Mouse (Mus musculus) neural tube, embryonic 13.5 days (tissue): ENCODE data around the gene Tns1. TPM values are rescaled to one million over a fixed set of nuclear protein-coding genes. Genes with fewer than 3 reads are reported as not detected.

Experiments
- ATAC-seq: fragments of 200-750 bp; cut with Nextera tagmentation; 2 replicates; pipeline ENCODE4 v1.8.0; 2017; ENCODE audit warnings: low read depth, mild to moderate bottlenecking, moderate TSS enrichment, moderate library complexity
- H3K27ac ChIP-seq: fragments of 300-500 bp; sonication (generic); replicated peaks from 2 replicates; pipeline ENCODE4 v1.5.1; 2015; ENCODE audit warnings: moderate library complexity, mild to moderate bottlenecking, inconsistent platforms
- H3K27me3 ChIP-seq: fragments of 300-500 bp; sonication (generic); 2 replicates; pipeline ENCODE4 v1.6.1; 2015; ENCODE audit warnings: mild to moderate bottlenecking, inconsistent platforms
- H3K36me3 ChIP-seq: fragments of 300-500 bp; sonication (generic); 2 replicates; pipeline ENCODE4 v1.6.1; 2015; ENCODE audit warnings: mild to moderate bottlenecking, inconsistent platforms
- H3K4me1 ChIP-seq: fragments of 300-500 bp; sonication (generic); replicated peaks from 2 replicates; pipeline ENCODE4 v1.6.1; 2015; ENCODE audit warnings: inconsistent platforms
- H3K4me2 ChIP-seq: fragments of 300-500 bp; sonication (generic); 2 replicates; pipeline ENCODE4 v1.6.1; 2015; ENCODE audit warnings: inconsistent platforms, mild to moderate bottlenecking, moderate library complexity
- H3K4me3 ChIP-seq: fragments of 300-500 bp; sonication (generic); 2 replicates; pipeline ENCODE4 v1.5.1; 2015; ENCODE audit warnings: mild to moderate bottlenecking, inconsistent platforms
- H3K9ac ChIP-seq: fragments of 300-500 bp; sonication (generic); 2 replicates; pipeline ENCODE4 v1.6.1; 2015; ENCODE audit warnings: moderate library complexity, mild to moderate bottlenecking, inconsistent platforms
- H3K9me3 ChIP-seq: fragments of 300-500 bp; sonication (generic); 2 replicates; pipeline ENCODE4 v1.6.1; 2016; ENCODE audit warnings: inconsistent platforms
- WGBS: fragments of 180-500 bp; shearing (Covaris S2); methylation state at CpG from one replicate; pipeline ENCODE4 v1.1.7; 2015; 5-methylcytosine and 5-hydroxymethylcytosine counted together
- polyA plus RNA-seq: library from polyadenylated mRNA; unstranded; fragments of >200 nt; fragmentation: Nextera tagmentation; extraction: Ambion mirVana; gene quantifications from 2 replicates; pipeline ENCODE4 v1.2.1, GENCODE M21; 2015

The Tns1 gene
- polyA plus RNA-seq, 1 experiment from 2014 or later: 15.8 TPM

DNA sequence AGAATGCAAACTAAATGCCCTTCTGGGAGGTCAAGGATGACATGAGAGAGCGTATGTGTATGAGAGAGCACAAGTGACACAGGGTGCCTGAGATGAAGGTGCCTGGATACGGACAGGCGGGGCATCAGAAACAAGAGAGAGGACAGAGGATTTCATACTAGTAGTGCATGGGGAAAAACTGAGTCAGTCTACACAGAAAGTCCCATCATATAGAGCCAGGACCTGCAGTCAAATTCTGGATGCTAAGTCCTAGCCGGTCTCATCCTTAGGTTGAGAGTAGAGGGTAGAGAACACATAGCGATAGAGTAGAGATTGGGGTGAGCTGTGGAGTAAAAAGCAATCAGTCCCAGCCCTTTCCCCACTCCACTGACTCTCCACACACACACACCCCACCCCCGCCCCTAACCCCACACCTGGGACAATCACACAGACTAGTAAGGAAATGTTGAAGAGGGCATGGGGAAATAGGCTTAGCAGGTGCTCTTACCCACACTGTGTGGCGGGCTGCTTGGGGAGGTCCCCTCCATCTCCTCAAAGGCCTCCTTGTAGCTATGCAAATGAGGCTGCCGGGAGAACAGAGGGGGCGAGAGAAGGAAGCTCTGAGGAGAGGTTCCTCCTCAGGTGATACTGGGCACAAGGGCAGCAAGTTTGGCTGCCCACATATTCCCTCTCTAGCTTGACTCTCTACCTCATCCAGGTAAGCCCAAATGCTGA lies 183.6 kb downstream of the Tns1 start:
- H3K9ac ChIP-seq: no peak overlapping the region
- H3K36me3 ChIP-seq: no peaks in the 10 kb centered on the region
- H3K4me1 ChIP-seq: peaks cover 6% of the 10 kb centered on the region; the same call in 1 of the 2 replicates
- H3K27me3 ChIP-seq: no peaks in the 10 kb centered on the region
- ATAC-seq: no peak
- H3K27ac ChIP-seq: no peak overlapping the region
- 79% methylated on average over 9 of the region's 9 CpGs for WGBS
- no peak overlapping the region for H3K4me3 ChIP-seq
- no peaks in the 10 kb centered on the region for H3K9me3 ChIP-seq
- no peak overlapping the region for H3K4me2 ChIP-seq

GRCm38 (mm10) chr1:73938597-73938996 lies 185.7 kb downstream of the Tns1 start:
- H3K9me3 ChIP-seq: no peaks in the 10 kb centered on the region
- H3K4me3 ChIP-seq: no peak overlapping the region
- H3K9ac ChIP-seq: no peak overlapping the region
- H3K27me3 ChIP-seq: no peaks in the 10 kb centered on the region
- H3K4me2 ChIP-seq: no peak overlapping the region
- H3K27ac ChIP-seq: no peak overlapping the region
- 74% methylated on average over 10 of the region's 10 CpGs for WGBS
- no peaks in the 10 kb centered on the region for H3K36me3 ChIP-seq
- H3K4me1 ChIP-seq: peaks cover 6% of the 10 kb centered on the region; the same call in 1 of the 2 replicates
- ATAC-seq: no peak

- H3K27ac ChIP-seq: no peak overlapping the region
- no peak for ATAC-seq
- WGBS: 72% methylated on average over 6 of the region's 6 CpGs
These were observed 186.4 kb downstream of the Tns1 start for GRCm38 (mm10) chr1:73937805-73938204.

GRCm38 (mm10) chr1:73936537-73936936 lies 187.7 kb downstream of the Tns1 start:
- Histone ChIP-seq H3K9me3 (no peaks in the 10 kb centered on the region), H3K9ac (no peak overlapping the region), H3K36me3 (no peaks in the 10 kb centered on the region), H3K27me3 (no peaks in the 10 kb centered on the region), H3K4me1 (0 out of 2 replicates have a peak, but pooled peaks cover 6% of the 10 kb centered on the region), H3K27ac (no peak overlapping the region), H3K4me3 (no peak overlapping the region), H3K4me2 (no peak overlapping the region)
- no peak for ATAC-seq
- WGBS: 91% methylated on average over 3 of the region's 3 CpGs

More at GRCm38 (mm10) chr1:73937805-73938204, 186.4 kb downstream of the Tns1 start:
- H3K4me2 ChIP-seq: no peak overlapping the region
- no peaks in the 10 kb centered on the region for H3K9me3 ChIP-seq
- peaks cover 6% of the 10 kb centered on the region; the same call in 1 of the 2 replicates for H3K4me1 ChIP-seq
- H3K9ac ChIP-seq: no peak overlapping the region
- H3K36me3 ChIP-seq: no peaks in the 10 kb centered on the region
- no peaks in the 10 kb centered on the region for H3K27me3 ChIP-seq
- no peak overlapping the region for H3K4me3 ChIP-seq

- Histone ChIP-seq H3K4me1 (0 out of 2 replicates have a peak, but pooled peaks cover 6% of the 10 kb centered on the region), H3K27ac (no peak overlapping the region), H3K4me3 (no peak overlapping the region), H3K4me2 (no peak overlapping the region), H3K36me3 (no peaks in the 10 kb centered on the region), H3K9me3 (no peaks in the 10 kb centered on the region), H3K27me3 (no peaks in the 10 kb centered on the region), H3K9ac (no peak overlapping the region)
- ATAC-seq: 0 out of 2 replicates have a peak, but pooled peaks have one; percentile 40
- 66% methylated on average over 4 of the region's 4 CpGs for WGBS
These were observed 188.7 kb downstream of the Tns1 start for GRCm38 (mm10) chr1:73935442-73936080.

DNA sequence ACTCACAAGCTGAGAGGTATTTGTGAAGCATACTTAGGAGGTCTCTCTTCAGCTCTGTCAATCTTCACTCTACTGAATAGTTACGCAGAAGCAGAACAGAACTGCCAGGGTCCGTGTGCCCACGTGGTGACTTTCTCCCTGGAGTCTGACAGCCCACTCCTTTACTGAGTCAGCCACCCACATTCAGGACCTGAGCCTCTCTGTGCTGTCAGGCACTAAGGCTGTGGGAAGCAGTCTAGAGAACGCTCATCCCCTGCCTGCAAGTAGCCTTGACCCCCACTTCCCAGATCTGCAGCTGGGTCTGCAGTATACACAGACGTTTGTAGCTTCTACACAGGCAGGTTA lies 191.1 kb downstream of the Tns1 start:
- whole genome bisulfite sequencing: 84% methylated on average over 5 of the region's 5 CpGs
- no peaks in the 10 kb centered on the region for H3K36me3 ChIP-seq
- no peaks in the 10 kb centered on the region for H3K9me3 ChIP-seq
- no peak overlapping the region for H3K9ac ChIP-seq
- 0 out of 2 replicates have a peak, but pooled peaks cover 6% of the 10 kb centered on the region for H3K4me1 ChIP-seq
- H3K27ac ChIP-seq: no peak overlapping the region
- H3K27me3 ChIP-seq: no peaks in the 10 kb centered on the region
- H3K4me2 ChIP-seq: no peak overlapping the region
- no peak overlapping the region for H3K4me3 ChIP-seq
- no peak for ATAC-seq

- Histone ChIP-seq H3K27ac (peak overlapping the region; percentile 23; the same call in 1 of the 2 replicates), H3K4me1 (0 out of 2 replicates have a peak, but pooled peaks cover 6% of the 10 kb centered on the region), H3K4me2 (no peak overlapping the region), H3K36me3 (0 out of 2 replicates have a peak, but pooled peaks cover 4% of the 10 kb centered on the region), H3K4me3 (no peak overlapping the region), H3K9ac (no peak overlapping the region), H3K27me3 (no peaks in the 10 kb centered on the region), H3K9me3 (no peaks in the 10 kb centered on the region)
- WGBS: 81% methylated on average over 10 of the region's 10 CpGs
- no peak for ATAC-seq
These were observed 191.7 kb downstream of the Tns1 start for GRCm38 (mm10) chr1:73932421-73933145.

DNA sequence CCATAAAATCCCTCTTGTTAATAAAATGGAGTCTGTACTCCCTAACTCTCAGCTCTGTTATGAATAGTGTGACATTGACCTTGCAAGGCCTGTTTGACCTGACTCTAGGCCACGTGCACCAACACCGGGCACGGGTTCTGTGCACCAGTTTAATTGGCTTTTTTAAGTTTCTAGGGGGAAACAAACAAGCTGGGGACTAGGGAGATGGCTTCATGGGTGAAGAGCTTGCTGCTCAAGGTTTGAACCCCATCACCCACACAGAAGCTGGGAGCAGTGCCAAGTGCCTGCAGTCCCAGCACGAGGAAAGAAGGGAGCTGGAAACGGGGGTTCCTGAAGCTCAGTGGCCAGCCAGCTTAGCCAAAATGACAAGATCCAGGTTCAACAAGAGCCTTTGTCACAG lies 192.4 kb downstream of the Tns1 start:
- H3K27me3 ChIP-seq: no peaks in the 10 kb centered on the region
- no peak overlapping the region for H3K4me2 ChIP-seq
- ATAC-seq: no peak
- no peak overlapping the region for H3K27ac ChIP-seq
- 0 out of 2 replicates have a peak, but pooled peaks cover 6% of the 10 kb centered on the region for H3K4me1 ChIP-seq
- no peaks in the 10 kb centered on the region for H3K9me3 ChIP-seq
- 77% methylated on average over 5 of the region's 5 CpGs for WGBS
- H3K36me3 ChIP-seq: 0 out of 2 replicates have a peak, but pooled peaks cover 4% of the 10 kb centered on the region
- no peak overlapping the region for H3K9ac ChIP-seq
- no peak overlapping the region for H3K4me3 ChIP-seq

DNA sequence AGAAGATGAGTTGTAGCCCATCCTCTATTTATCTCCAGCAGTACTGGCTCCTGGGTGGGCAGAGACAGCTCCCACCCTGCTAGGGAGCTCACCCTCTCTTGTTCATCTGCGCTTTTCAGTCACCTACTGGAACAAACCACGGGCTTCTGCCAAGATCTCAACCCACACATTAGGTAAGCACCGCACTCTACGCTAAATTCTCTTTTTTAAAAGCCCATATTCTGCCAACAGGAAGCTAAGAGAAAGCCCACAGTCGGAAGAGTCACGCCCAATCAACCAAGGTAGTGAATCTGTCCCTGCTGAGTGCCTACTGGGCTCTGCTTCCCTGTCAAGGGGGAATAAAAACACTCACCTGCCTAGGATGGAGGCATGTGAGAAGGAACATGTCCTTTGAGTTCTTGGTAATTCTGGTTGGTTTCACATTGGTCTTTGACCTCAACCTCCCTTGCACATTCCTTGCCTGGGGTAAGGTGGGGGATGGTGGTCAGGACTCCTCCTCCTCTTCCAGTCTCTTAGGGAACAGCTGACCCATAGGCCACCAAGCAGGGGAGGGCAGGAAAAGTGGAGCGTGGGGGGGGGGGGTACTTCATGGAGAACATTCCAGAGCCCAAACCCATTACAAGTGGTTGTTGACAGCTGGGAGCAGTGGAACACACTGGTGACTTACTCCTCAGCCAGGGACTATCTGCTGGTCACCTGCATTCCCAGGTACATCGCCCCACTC lies 193.7 kb downstream of the Tns1 start:
- H3K36me3 ChIP-seq: 0 out of 2 replicates have a peak, but pooled peaks cover 4% of the 10 kb centered on the region
- no peak overlapping the region for H3K27ac ChIP-seq
- H3K9me3 ChIP-seq: no peaks in the 10 kb centered on the region
- H3K4me1 ChIP-seq: 0 out of 2 replicates have a peak, but pooled peaks cover 6% of the 10 kb centered on the region
- no peak overlapping the region for H3K4me3 ChIP-seq
- WGBS: 90% methylated on average over 8 of the region's 8 CpGs
- no peak overlapping the region for H3K4me2 ChIP-seq
- H3K9ac ChIP-seq: no peak overlapping the region
- H3K27me3 ChIP-seq: no peaks in the 10 kb centered on the region
- ATAC-seq: no peak

DNA sequence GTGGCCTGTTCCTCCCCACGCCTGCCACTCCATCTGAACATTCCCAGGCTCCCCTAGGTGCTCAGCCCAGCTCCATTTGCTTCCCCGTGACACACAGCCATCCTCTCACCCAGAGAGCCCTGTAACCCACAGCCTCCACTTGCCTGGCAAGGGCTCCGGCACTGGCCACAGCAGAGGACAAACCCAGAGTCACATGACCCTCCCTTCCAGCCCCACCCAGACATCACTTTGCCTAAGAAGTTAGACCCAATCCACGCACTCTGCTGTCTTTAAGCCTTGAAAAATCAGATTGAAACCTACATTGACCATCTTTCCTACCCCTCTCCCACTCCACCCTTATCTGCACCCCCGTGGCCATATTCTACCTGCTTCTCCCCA lies 194.3 kb downstream of the Tns1 start:
- WGBS: 92% methylated on average over 5 of the region's 5 CpGs
- Histone ChIP-seq H3K9ac (no peak overlapping the region), H3K4me3 (no peak overlapping the region), H3K27ac (no peak overlapping the region), H3K27me3 (no peaks in the 10 kb centered on the region), H3K4me2 (no peak overlapping the region), H3K4me1 (0 out of 2 replicates have a peak, but pooled peaks cover 6% of the 10 kb centered on the region), H3K36me3 (peaks cover 10% of the 10 kb centered on the region), H3K9me3 (no peaks in the 10 kb centered on the region)
- no peak for ATAC-seq

GRCm38 (mm10) chr1:73929211-73929951 lies 194.9 kb downstream of the Tns1 start:
- no peak for ATAC-seq
- Histone ChIP-seq H3K9ac (no peak overlapping the region), H3K4me1 (0 out of 2 replicates have a peak, but pooled peaks cover 6% of the 10 kb centered on the region), H3K4me2 (no peak overlapping the region), H3K36me3 (peaks cover 15% of the 10 kb centered on the region), H3K4me3 (no peak overlapping the region), H3K27me3 (no peaks in the 10 kb centered on the region), H3K9me3 (no peaks in the 10 kb centered on the region), H3K27ac (no peak overlapping the region)
- 71% methylated on average over 15 of the region's 15 CpGs for WGBS
